Mouse (Mus musculus): Measurements from ENCODE around the gene Doc2b. TPM values are rescaled to one million over a fixed set of nuclear protein-coding genes. Genes with fewer than 3 reads are reported as not detected.

The Doc2b gene
- polyA plus RNA-seq (2015; fragmentation: Nextera tagmentation; extraction: Ambion mirVana): 1.2 TPM in 2 replicates

DNA sequence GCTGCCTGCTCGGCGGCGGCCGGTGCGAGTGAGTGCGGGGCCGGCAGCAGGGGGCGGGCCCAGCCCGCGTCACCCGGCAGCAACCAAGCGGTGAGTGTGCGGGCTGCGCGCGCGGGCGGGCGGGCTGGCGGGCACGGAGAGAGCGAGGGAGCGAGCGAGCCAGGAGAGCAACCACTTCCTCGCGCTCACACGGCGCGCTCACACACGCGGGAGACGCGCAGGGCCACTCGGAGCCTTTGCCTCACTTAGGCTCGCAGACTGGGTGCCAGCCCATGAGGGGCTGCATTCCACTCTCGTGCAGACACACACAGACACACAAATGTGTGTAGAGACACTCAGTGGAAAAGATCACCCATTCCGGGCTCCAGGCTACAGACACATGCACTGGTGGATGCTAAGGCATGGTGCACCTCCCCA lies at the start of gene Doc2b:
Gene Doc2b (minus strand): TSS at position 21 of the 417 bp plus-strand sequence.
- Histone ChIP-seq H3K9ac (ENCODE audit: low read length) (peak within 1 kb of the TSS; percentile 74), H3K9me3 (replicated peaks; ENCODE audit: control insufficient read depth, low read length) (no peaks in the 10 kb centered on the region), H3K4me3 (replicated peaks; ENCODE audit: low read length) (peak within 1 kb of the TSS; percentile 55), H3K36me3 (ENCODE audit: control insufficient read depth, insufficient read depth, low read length) (no peaks in the 10 kb centered on the region), H3K4me2 (ENCODE audit: low read depth, low read length) (peak within 1 kb of the TSS; percentile 73), H3K4me1 (ENCODE audit: control insufficient read depth, insufficient read depth, low read length) (peaks cover 7% of the 10 kb centered on the region; the same call in 1 of the 2 replicates), H3K27me3 (ENCODE audit: control insufficient read depth, insufficient read depth, low read length) (peaks cover 28% of the 10 kb centered on the region), H3K27ac (ENCODE audit: low read length) (no peak within 1 kb of the TSS)
- WGBS: 3% methylated on average over 37 of the region's 37 CpGs
- ATAC-seq (ENCODE audit: insufficient read depth, low FRiP score): peak; percentile 68

- Histone ChIP-seq H3K4me2 (ENCODE audit: low read depth, low read length) (no peak overlapping the region), H3K4me1 (ENCODE audit: control insufficient read depth, insufficient read depth, low read length) (0 out of 2 replicates have a peak, but pooled peaks cover 2% of the 10 kb centered on the region), H3K4me3 (replicated peaks; ENCODE audit: low read length) (no peak overlapping the region), H3K36me3 (ENCODE audit: control insufficient read depth, insufficient read depth, low read length) (no peaks in the 10 kb centered on the region), H3K27ac (ENCODE audit: low read length) (no peak overlapping the region), H3K27me3 (ENCODE audit: control insufficient read depth, insufficient read depth, low read length) (no peaks in the 10 kb centered on the region), H3K9me3 (replicated peaks; ENCODE audit: control insufficient read depth, low read length) (no peaks in the 10 kb centered on the region), H3K9ac (ENCODE audit: low read length) (no peak overlapping the region)
- no peak for ATAC-seq (ENCODE audit: insufficient read depth, low FRiP score)
- 82% methylated on average over 4 of the region's 4 CpGs for WGBS
Measured at GRCm38 (mm10) chr11:75842904-75843619, 47.2 kb upstream of the Doc2b start.

DNA sequence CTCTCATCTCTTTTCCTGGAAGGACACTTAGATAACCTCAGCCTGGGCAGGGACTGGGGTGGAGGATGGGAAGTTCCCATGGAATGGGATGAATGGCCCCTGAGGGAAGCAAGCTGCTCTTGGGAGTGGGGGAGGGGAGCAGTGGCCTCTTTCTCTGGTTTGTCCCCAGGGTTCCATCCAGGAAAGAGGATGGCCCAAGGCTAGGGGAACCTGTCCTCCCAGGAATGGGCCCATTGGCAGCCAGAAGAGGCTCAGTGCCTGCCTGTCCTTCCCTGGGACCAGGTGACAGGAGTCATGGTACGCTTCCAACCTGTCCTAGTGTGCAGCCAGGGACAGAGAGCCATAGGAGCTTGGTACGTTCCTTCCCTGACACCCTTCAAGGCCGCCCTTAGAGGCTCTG lies 45.7 kb upstream of the Doc2b start:
- WGBS: 82% methylated on average over 3 of the region's 3 CpGs
- H3K9ac ChIP-seq (ENCODE audit: low read length): no peak overlapping the region
- H3K4me3 ChIP-seq (replicated peaks; ENCODE audit: low read length): no peak overlapping the region
- no peaks in the 10 kb centered on the region for H3K27me3 ChIP-seq (ENCODE audit: control insufficient read depth, insufficient read depth, low read length)
- ATAC-seq (ENCODE audit: insufficient read depth, low FRiP score): no peak
- H3K4me1 ChIP-seq (ENCODE audit: control insufficient read depth, insufficient read depth, low read length): 0 out of 2 replicates have a peak, but pooled peaks cover 2% of the 10 kb centered on the region
- H3K36me3 ChIP-seq (ENCODE audit: control insufficient read depth, insufficient read depth, low read length): no peaks in the 10 kb centered on the region
- H3K9me3 ChIP-seq (replicated peaks; ENCODE audit: control insufficient read depth, low read length): no peaks in the 10 kb centered on the region
- no peak overlapping the region for H3K4me2 ChIP-seq (ENCODE audit: low read depth, low read length)
- H3K27ac ChIP-seq (ENCODE audit: low read length): no peak overlapping the region

GRCm38 (mm10) chr11:75839536-75840430 lies 43.9 kb upstream of the Doc2b start:
- no peak overlapping the region for H3K4me2 ChIP-seq (ENCODE audit: low read depth, low read length)
- H3K36me3 ChIP-seq (ENCODE audit: control insufficient read depth, insufficient read depth, low read length): no peaks in the 10 kb centered on the region
- 0 out of 2 replicates have a peak, but pooled peaks cover 2% of the 10 kb centered on the region for H3K4me1 ChIP-seq (ENCODE audit: control insufficient read depth, insufficient read depth, low read length)
- WGBS: 78% methylated on average over 12 of the region's 12 CpGs
- H3K27me3 ChIP-seq (ENCODE audit: control insufficient read depth, insufficient read depth, low read length): no peaks in the 10 kb centered on the region
- H3K27ac ChIP-seq (ENCODE audit: low read length): no peak overlapping the region
- no peak overlapping the region for H3K9ac ChIP-seq (ENCODE audit: low read length)
- no peaks in the 10 kb centered on the region for H3K9me3 ChIP-seq (replicated peaks; ENCODE audit: control insufficient read depth, low read length)
- no peak for ATAC-seq (ENCODE audit: insufficient read depth, low FRiP score)
- H3K4me3 ChIP-seq (replicated peaks; ENCODE audit: low read length): no peak overlapping the region

- Histone ChIP-seq H3K27me3 (ENCODE audit: control insufficient read depth, insufficient read depth, low read length) (no peaks in the 10 kb centered on the region), H3K9me3 (replicated peaks; ENCODE audit: control insufficient read depth, low read length) (no peaks in the 10 kb centered on the region), H3K36me3 (ENCODE audit: control insufficient read depth, insufficient read depth, low read length) (no peaks in the 10 kb centered on the region), H3K27ac (ENCODE audit: low read length) (no peak overlapping the region), H3K9ac (ENCODE audit: low read length) (no peak overlapping the region), H3K4me2 (ENCODE audit: low read depth, low read length) (no peak overlapping the region), H3K4me1 (ENCODE audit: control insufficient read depth, insufficient read depth, low read length) (0 out of 2 replicates have a peak, but pooled peaks cover 2% of the 10 kb centered on the region), H3K4me3 (replicated peaks; ENCODE audit: low read length) (no peak overlapping the region)
- ATAC-seq (ENCODE audit: insufficient read depth, low FRiP score): no peak
- 74% methylated on average over 10 of the region's 10 CpGs for WGBS
Measured at GRCm38 (mm10) chr11:75838861-75839426, 43.1 kb upstream of the Doc2b start.

GRCm38 (mm10) chr11:75836240-75836610 lies 40.4 kb upstream of the Doc2b start:
- Histone ChIP-seq H3K4me1 (ENCODE audit: control insufficient read depth, insufficient read depth, low read length) (0 out of 2 replicates have a peak, but pooled peaks cover 2% of the 10 kb centered on the region), H3K9me3 (replicated peaks; ENCODE audit: control insufficient read depth, low read length) (no peaks in the 10 kb centered on the region), H3K27me3 (ENCODE audit: control insufficient read depth, insufficient read depth, low read length) (no peaks in the 10 kb centered on the region), H3K9ac (ENCODE audit: low read length) (no peak overlapping the region), H3K27ac (ENCODE audit: low read length) (no peak overlapping the region), H3K36me3 (ENCODE audit: control insufficient read depth, insufficient read depth, low read length) (no peaks in the 10 kb centered on the region), H3K4me3 (replicated peaks; ENCODE audit: low read length) (no peak overlapping the region), H3K4me2 (ENCODE audit: low read depth, low read length) (no peak overlapping the region)
- ATAC-seq (ENCODE audit: insufficient read depth, low FRiP score): no peak
- WGBS: 69% methylated on average over 11 of the region's 11 CpGs

GRCm38 (mm10) chr11:75835587-75836239 lies 39.9 kb upstream of the Doc2b start:
- Histone ChIP-seq H3K4me3 (replicated peaks; ENCODE audit: low read length) (no peak overlapping the region), H3K27ac (ENCODE audit: low read length) (no peak overlapping the region), H3K36me3 (ENCODE audit: control insufficient read depth, insufficient read depth, low read length) (no peaks in the 10 kb centered on the region), H3K9ac (ENCODE audit: low read length) (no peak overlapping the region), H3K27me3 (ENCODE audit: control insufficient read depth, insufficient read depth, low read length) (no peaks in the 10 kb centered on the region), H3K9me3 (replicated peaks; ENCODE audit: control insufficient read depth, low read length) (no peaks in the 10 kb centered on the region), H3K4me2 (ENCODE audit: low read depth, low read length) (no peak overlapping the region), H3K4me1 (ENCODE audit: control insufficient read depth, insufficient read depth, low read length) (0 out of 2 replicates have a peak, but pooled peaks cover 2% of the 10 kb centered on the region)
- 68% methylated on average over 11 of the region's 11 CpGs for WGBS
- no peak for ATAC-seq (ENCODE audit: insufficient read depth, low FRiP score)

GRCm38 (mm10) chr11:75833081-75833480 lies 37.2 kb upstream of the Doc2b start:
- ATAC-seq (ENCODE audit: insufficient read depth, low FRiP score): no peak
- Histone ChIP-seq H3K27me3 (ENCODE audit: control insufficient read depth, insufficient read depth, low read length) (no peaks in the 10 kb centered on the region), H3K27ac (ENCODE audit: low read length) (no peak overlapping the region), H3K9me3 (replicated peaks; ENCODE audit: control insufficient read depth, low read length) (no peaks in the 10 kb centered on the region), H3K36me3 (ENCODE audit: control insufficient read depth, insufficient read depth, low read length) (no peaks in the 10 kb centered on the region), H3K4me2 (ENCODE audit: low read depth, low read length) (no peak overlapping the region), H3K4me3 (replicated peaks; ENCODE audit: low read length) (no peak overlapping the region), H3K9ac (ENCODE audit: low read length) (no peak overlapping the region), H3K4me1 (ENCODE audit: control insufficient read depth, insufficient read depth, low read length) (no peaks in the 10 kb centered on the region)
- WGBS: 66% methylated on average over 6 of the region's 6 CpGs
